Mouse (Mus musculus) kidney, adult 18-20 months (tissue): ENCODE data around the gene March11.

Source experiments
- DNase-seq: peaks from one replicate; pipeline ENCODE4 v3.0.0; 2021

Gene March11

DNA sequence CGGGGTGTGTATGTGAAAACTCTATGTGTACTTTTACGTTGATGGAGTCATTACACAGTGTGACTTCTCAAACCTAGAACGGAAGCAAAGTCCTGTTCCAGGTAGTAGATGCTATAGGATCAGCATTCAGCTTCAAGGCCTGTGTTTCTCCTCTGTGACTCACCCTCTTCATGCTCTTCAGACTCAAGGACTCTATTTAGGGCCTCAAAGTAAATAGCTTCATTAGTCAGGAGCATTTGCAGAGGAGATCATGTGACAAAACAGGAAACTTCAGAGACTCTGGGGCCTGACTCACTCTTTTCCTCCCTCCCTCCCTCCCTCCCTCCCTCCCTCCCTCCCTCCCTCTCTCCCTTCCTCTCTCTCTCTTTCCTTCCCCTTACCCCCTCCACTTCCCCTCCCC lies 66.1 kb downstream of the March11 start:
- no peak for DNase-seq

DNA sequence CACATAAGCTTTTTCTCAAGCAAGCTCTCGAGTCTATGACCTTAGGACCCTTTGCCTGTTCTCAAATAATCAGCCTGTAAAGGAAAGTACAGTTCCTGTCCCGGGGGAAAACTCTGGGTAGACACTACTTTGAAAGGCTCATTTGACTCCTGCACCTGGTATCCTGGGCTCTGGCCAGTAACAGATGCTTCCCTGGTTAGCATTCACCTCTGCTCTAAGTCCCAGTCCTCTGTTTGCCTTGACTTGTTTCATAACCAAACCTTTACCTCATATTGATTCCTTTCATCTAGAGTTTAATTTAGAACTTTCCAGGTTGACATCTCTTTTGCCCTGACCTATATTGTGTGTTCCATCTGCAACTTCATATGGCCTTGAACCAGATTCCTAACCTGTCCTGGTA lies 68.5 kb downstream of the March11 start:
- no peak for DNase-seq

DNA sequence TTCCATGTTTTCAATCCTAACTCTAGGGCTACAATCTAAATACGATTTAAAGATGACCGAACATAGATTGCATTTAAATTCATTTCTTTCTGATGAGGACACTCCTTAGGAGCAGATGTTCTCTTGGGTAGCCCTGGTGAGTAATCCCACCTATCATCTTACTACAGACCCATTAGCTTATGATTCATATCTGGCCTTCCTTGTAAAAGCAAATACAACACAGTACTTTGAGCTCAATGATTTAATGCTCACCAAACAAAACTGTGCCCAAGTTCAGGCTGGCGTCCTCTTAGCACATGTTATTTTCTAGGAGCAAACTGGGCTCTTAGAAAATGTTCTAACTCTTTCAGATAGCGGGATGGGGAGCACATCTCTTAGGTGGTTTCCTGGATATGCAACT lies 70.0 kb downstream of the March11 start:
- DNase-seq, result no peak

DNA sequence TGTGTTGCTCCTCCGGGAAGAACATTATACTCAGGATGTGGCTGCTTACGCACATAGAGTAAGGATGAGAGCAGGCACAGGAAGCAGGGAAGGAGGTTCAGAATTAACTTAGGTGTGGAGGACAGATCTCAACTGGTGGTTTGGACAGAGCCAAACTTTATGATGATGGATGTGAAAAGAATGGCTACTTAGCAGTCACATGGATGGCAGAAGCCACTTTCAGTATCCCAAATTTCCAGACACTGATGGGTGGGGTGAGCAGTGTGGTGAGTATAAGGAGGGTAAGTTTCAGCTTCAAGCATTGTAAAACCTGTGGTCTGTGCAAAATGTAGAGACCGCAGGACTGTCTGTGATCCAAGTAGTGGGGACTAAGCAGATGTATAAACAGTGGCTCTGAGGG lies 71.0 kb downstream of the March11 start:
- no peak for DNase-seq

DNA sequence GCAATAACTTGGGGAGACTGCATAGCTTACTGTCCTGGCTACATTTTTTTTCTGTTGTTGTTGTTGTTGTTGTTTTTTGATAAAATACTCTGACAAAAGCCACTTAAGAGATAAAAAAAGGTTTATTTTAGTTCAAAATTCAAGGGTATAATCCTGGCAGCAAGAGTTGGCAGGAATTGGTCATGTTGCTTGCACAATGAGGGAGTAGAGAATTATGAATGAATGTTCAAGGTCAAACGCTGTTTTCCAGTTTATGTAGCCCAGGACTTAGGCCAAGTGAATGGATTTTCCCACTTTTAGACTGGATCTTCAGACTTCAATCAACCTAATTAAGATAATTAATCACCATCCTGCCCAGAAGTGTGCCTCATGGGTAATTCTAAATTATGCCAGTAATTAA lies 72.0 kb downstream of the March11 start:
- no peak for DNase-seq

DNA sequence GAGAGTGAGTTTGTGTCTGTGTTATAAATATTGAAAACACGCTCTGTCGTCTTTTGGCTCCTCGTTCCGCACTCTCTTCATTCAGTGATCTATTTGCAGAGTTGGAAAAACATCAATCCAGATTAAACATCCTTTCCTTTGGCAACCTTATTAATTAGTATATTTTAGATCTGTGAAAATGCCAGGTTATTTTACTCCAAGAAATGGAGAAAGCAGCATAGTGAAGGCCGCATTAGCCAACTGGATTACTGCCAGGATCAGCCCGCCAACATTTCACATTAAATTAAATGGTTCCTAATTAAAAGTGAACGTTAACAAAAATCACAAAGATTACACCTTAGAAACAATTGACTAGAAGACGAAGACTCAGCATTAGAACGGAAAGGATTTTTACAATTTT lies 81.2 kb downstream of the March11 start:
- DNase-seq, result no peak

DNA sequence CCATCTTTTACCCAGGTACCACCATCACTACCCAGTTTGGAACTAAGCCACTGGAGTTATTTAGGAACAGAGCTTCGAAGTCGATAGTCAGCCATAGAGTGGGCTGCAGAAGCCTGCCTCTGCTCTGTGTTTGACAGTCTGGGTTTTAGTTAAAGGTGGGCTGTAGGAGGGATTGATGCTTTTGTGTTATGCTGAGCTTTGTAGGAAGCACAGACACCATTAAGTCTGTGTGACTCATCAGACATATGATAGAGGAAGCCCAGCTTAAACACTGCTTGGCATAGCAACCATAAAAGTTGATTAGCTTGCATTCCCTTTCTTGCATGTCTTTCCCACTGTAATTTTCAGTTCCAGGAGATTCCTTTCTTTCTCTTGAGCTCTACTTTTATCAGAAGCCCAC lies 87.7 kb downstream of the March11 start:
- DNase-seq, result no peak

DNA sequence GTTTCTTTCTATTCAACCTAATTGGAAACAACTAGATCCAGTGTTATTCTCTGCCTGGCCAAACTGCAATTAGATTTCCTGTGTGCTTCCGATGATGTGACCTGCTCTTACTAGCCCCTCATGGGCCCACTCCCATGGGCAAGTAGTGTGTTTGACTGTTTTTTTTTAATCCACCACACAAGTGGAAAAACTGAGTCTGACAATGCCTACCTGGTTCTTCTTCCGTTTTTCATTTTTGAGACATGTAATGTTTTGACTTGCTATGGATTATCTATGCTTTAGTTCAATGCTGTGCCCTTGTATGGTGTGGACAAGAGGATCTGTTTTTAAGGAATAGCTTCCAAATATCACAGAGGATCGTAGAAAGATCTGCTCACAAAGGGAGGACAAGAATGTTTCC lies 116.4 kb downstream of the March11 start:
- DNase-seq, result no peak

DNA sequence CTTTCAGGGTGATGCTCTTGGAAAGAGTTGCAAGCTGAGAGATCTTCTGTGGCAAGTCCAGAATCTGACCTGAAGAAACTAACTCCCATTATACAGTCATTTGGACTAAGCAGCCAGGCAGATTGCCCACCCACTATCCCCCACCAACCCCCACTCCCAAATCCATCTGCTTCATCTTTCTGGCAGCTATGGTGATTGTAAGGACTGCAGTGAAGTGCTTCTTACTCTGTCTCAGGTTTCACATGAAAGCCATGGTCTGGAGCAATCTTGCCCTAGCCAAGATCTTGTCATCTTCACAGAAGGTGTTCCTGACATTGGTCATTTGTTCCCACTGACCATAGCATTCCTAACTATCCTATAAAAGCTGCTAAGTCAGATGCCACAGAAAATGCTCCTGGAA lies 117.4 kb downstream of the March11 start:
- DNase-seq, result no peak

DNA sequence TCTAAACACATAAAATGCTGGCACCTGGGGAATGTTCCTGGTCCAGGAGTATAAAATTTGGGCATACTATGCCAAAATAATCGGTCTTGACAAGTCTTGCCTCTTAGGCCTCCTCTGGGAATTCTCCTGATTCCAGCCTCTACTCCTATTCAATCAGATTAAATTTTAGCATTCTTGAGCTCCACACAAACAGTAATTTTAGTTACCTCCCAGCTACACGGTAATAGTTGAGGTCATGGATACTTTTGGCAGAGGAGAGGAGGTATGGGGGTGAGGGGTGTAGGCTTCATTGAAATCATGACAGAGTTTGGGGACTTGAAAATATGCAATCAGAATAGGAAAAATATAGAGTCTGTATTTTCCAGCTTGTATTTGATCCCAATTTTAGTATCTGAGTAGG lies 121.7 kb downstream of the March11 start:
- no peak for DNase-seq

DNA sequence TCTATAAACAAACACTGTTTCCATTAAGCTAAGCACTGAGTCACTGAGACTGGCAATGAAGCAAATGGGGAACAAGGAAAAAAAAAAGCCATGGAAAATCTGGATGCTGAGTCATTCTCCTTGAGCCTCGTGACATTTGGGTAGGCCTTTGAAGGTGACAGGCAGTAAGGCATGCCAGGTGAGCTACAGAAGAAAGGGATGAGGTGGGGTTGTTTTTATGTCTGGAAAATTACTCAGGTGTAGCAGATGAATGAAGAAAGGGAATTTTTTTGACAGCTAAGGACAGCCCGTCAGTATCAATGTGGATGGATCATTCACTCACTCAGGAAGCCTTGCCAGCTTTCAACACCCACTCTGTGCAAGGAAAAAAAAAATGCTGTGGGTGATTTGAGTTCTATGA lies 123.8 kb downstream of the March11 start:
- no peak for DNase-seq

DNA sequence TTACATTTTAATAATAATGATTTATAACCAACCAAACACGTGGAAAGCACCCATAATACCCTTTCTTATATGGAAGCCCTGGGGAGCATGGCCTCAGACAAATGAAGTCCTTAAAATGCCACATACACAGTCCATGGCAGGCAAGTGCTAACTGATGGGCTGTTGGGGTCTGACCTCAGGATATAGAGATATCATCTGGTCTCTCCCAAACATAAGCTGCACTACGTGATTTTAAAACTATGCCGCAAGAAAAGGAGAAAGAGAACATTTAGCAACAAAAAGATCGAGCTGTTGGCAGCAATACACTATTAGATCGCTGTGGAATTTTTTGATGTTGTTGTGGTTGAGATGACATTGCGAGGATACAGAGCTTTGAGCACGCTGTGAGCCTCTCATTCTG lies 126.9 kb downstream of the March11 start:
- DNase-seq, result no peak

DNA sequence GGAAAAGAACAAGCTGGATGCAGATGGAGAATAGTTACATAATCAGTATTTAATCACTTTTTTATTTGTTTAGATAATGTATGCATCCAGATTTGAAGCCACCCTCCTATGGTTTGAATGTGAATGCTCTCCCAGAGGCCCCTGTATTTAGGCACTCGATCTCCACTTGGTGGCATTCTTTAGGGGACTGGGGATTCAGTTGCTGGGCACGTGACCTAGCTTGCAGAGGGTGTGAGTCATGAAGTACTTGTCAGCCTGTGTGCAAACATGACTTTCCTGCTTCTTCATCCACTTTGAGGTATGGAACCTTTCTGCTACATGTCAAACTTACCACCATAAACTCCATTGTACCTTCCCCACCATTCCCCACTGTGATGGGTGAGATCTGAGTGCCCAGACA lies 128.3 kb downstream of the March11 start:
- DNase-seq, result no peak
